Mouse (Mus musculus) limb, embryonic 14.5 days (tissue): ENCODE data around the gene B4gat1. TPM values are rescaled to one million over a fixed set of nuclear protein-coding genes. Genes with fewer than 3 reads are reported as not detected.

Experiments
- ATAC-seq: fragments of 200-750 bp; cut with Nextera tagmentation; 2 replicates; pipeline ENCODE4 v1.8.0; 2017; ENCODE audit warnings: low read depth, moderate number of reproducible peaks, moderate TSS enrichment; ENCODE audit not compliant: low FRiP score
- DNase-seq: peaks from one replicate; pipeline ENCODE4 v3.0.0-alpha.2; 2015; ENCODE audit warnings: low spot score
- H3K27ac ChIP-seq: fragments of 300-500 bp; sonication (generic); replicated peaks from 2 replicates; pipeline ENCODE4 v1.5.1; 2014; ENCODE audit warnings: low read depth, mild to moderate bottlenecking, low read length, moderate library complexity, mixed read lengths
- H3K27me3 ChIP-seq: fragments of 300-500 bp; sonication (generic); 2 replicates; pipeline ENCODE4 v1.6.1; 2014; ENCODE audit warnings: low read length, mixed read lengths; ENCODE audit not compliant: control insufficient read depth, insufficient read depth
- H3K36me3 ChIP-seq: fragments of 300-500 bp; sonication (generic); 2 replicates; pipeline ENCODE4 v1.6.1; 2014; ENCODE audit warnings: mild to moderate bottlenecking, low read length, moderate library complexity, mixed read lengths; ENCODE audit not compliant: control insufficient read depth, insufficient read depth
- H3K4me1 ChIP-seq: fragments of 300-500 bp; sonication (generic); 2 replicates; pipeline ENCODE4 v1.6.1; 2014; ENCODE audit warnings: antibody characterized with exemption, low read length, mixed read lengths; ENCODE audit not compliant: control insufficient read depth, insufficient read depth
- H3K4me2 ChIP-seq: fragments of 300-500 bp; sonication (generic); replicated peaks from 2 replicates; pipeline ENCODE4 v1.6.1; 2014; ENCODE audit warnings: low read depth, mild to moderate bottlenecking, low read length, moderate library complexity; ENCODE audit not compliant: severe bottlenecking
- H3K4me3 ChIP-seq: fragments of 300-500 bp; sonication (generic); replicated peaks from 2 replicates; pipeline ENCODE4 v1.5.1; 2014; ENCODE audit warnings: low read length
- H3K9ac ChIP-seq: fragments of 300-500 bp; sonication (generic); 2 replicates; pipeline ENCODE4 v1.6.1; 2014; ENCODE audit warnings: mild to moderate bottlenecking, low read depth, low read length, moderate library complexity; ENCODE audit not compliant: severe bottlenecking
- H3K9me3 ChIP-seq: fragments of 300-500 bp; sonication (generic); 2 replicates; pipeline ENCODE4 v1.6.1; 2016; ENCODE audit warnings: low read length; ENCODE audit not compliant: control insufficient read depth
- POLR2A ChIP-seq: fragments of 200-500 bp; IDR thresholded peaks from 2 replicates; pipeline ENCODE4 v1.8.0; 2012; ENCODE audit warnings: inconsistent platforms, mild to moderate bottlenecking, moderate library complexity, borderline replicate concordance; ENCODE audit not compliant: insufficient read depth, insufficient read length; ENCODE audit errors: extremely low read depth
- WGBS: fragments of 180-500 bp; shearing (Covaris S2); extraction: QIAGEN DNeasy Blood & Tissue Kit; methylation state at CpG from one replicate; pipeline ENCODE4 v1.1.7; 2014; 5-methylcytosine and 5-hydroxymethylcytosine counted together
- polyA plus RNA-seq, 2 experiments: library from polyadenylated mRNA; depleted of rRNA in 1 of 2; stranded (reverse) in 1 of 2; unstranded in 1 of 2; fragments of >200 nt; fragmentation: Nextera tagmentation in 1 of 2; extraction: Ambion mirVana in 1 of 2; gene quantifications; 2 replicates each; pipeline versions ENCODE4 v1.2.1 to v1.2.3; 2012 to 2014

The B4gat1 gene
- polyA plus RNA-seq (2012; rRNA removed): 31.3 and 46.6 TPM in 2 replicates
- 43.7 and 45.2 TPM in 2 replicates for polyA plus RNA-seq (2014; fragmentation: Nextera tagmentation; extraction: Ambion mirVana)

DNA sequence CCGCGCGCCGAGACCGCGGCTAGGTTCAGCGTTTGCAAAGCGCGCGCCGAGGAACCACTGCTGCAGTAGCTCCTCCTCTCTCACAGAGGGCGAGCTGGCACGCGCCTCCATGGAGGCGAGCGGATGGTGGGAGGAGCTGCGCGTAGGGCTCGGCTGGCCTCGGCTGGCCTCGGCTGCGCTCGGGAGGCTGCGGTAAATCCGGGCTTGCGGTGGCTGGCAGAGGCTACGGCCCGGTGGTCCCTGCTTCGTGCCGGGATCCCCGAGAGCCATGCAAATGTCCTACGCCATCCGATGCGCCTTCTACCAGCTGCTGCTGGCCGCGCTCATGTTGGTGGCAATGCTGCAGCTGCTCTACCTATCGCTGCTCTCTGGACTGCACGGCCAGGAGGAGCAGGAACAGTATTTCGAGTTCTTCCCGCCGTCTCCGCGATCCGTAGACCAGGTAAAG lies at the start of gene B4gat1, which contains the start of gene AC124502.3:
Gene B4gat1, plus strand, starts transcription at position 118 of the 448 bp plus-strand sequence.
Gene AC124502.3, plus strand, starts transcription at position 183 of the 448 bp plus-strand sequence.
- H3K4me1 ChIP-seq: peaks cover 22% of the 10 kb centered on the region
- WGBS: under 1% methylated on average over 40 of the region's 44 CpGs
- H3K4me3 ChIP-seq: peak within 1 kb of the TSS; percentile 78
- H3K27ac ChIP-seq: peak within 1 kb of the TSS; percentile 82
- H3K36me3 ChIP-seq: no peaks in the 10 kb centered on the region
- no peaks in the 10 kb centered on the region for H3K9me3 ChIP-seq
- peak; percentile 94 for DNase-seq
- no peaks in the 10 kb centered on the region for H3K27me3 ChIP-seq
- ATAC-seq: peak; percentile 90
- peak within 1 kb of the TSS; percentile 86 for H3K9ac ChIP-seq
- no peak; the same call in 1 of the 2 replicates for TF ChIP-seq POLR2A
- peak within 1 kb of the TSS; percentile 98 for H3K4me2 ChIP-seq

DNA sequence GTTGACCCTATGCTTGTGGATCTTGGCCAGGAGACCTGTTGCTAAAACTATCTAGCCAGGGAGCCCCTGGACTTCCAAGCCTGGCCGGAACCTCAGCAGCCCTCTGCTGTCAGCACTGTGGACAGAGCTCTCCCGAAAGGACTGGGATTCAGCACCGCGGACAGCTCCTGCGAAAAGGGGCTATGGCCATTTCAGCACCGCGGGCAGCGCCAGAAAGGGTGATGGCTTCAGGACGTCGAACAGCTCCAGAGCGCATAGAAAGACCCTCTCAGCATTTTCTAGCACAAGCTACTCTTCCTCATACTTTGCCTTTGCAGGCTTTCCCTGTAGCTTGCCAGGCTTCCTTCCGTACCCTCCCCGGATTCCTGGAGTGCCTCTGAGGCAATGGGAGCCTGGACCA lies 49.6 kb upstream of the B4gat1 start:
- TF ChIP-seq POLR2A: no peak
- no peak overlapping the region for H3K9ac ChIP-seq
- DNase-seq: peak; percentile 90
- H3K36me3 ChIP-seq: no peaks in the 10 kb centered on the region
- peaks cover 48% of the 10 kb centered on the region for H3K27me3 ChIP-seq
- H3K9me3 ChIP-seq: no peaks in the 10 kb centered on the region
- 4% methylated on average over 13 of the region's 13 CpGs for WGBS
- H3K27ac ChIP-seq: no peak overlapping the region
- H3K4me3 ChIP-seq: no peak overlapping the region
- H3K4me2 ChIP-seq: no peak overlapping the region
- no peak for ATAC-seq
- H3K4me1 ChIP-seq: no peaks in the 10 kb centered on the region

DNA sequence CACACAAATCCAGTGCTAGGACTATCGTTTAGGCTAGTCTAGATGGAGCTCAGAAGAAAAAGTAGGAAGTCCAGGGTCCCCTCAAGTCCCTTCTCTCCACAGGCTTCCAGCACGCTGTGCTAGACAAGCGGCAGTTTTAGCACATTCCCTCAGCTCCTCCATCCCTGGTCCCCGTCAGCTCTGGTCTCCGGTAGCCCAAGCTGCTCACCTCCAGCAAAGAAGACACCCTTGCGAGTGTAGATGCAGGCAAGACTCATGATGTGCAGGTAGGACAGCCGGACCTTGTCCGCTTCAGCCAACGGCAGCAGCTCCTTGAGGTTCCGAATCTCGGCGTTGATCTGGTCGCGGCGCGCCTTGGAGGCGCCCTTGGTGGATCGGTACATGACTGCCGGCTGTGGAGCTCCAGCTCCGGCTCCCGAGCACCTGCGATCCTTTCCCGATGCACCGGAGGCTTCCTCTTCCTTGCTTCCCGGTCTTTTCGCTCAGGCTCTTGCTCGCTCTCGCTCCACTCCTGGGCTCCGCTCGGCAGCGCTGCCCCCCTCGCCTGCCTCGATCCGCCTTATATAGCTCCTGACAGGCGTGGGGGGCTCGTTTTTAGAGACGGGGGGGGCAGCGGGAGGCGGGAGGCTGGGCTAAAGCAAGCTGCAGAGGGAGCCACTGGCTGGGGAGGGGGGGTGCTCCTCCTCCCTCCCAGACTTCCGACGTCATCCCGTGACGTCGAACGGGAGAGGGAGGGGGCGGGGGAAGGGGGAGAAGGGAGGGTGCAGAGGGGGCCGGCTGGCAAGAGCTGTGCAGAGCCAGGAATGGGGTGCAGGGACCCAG lies 49.0 kb upstream of the B4gat1 start:
- Histone ChIP-seq H3K27ac (no peak overlapping the region), H3K4me3 (no peak overlapping the region), H3K4me2 (no peak overlapping the region), H3K9ac (no peak overlapping the region), H3K4me1 (no peaks in the 10 kb centered on the region), H3K27me3 (peaks cover 42% of the 10 kb centered on the region), H3K36me3 (no peaks in the 10 kb centered on the region), H3K9me3 (no peaks in the 10 kb centered on the region)
- no peak for ATAC-seq
- TF ChIP-seq POLR2A: no peak
- no peak for DNase-seq
- WGBS: 18% methylated on average over 46 of the region's 47 CpGs

DNA sequence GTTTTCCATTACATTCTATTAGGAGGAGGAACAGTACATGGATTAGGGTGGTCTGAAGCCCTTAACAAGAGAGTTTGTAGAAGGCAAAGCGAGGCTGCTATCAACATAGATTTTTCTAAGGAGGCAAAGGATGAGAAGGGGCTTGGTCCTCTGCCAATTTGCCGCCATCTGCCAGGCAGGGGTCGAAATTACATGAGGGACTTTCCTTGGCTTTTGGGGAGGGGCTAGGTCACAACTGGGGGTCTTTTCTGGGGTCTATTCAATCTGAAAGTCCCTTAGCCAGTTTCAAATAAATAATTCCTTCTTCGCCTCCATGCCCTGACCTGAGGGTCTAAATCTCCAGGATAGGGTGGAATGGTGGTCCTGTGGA lies 48.4 kb upstream of the B4gat1 start, which contains the start of gene Npas4:
Gene Npas4, minus strand, starts transcription at position 61 of the 370 bp plus-strand sequence.
- H3K27ac ChIP-seq: no peak within 1 kb of the TSS
- 19% methylated on average over 4 of the region's 4 CpGs for WGBS
- ATAC-seq: no peak
- H3K4me2 ChIP-seq: no peak within 1 kb of the TSS
- peaks cover 36% of the 10 kb centered on the region for H3K27me3 ChIP-seq
- DNase-seq: no peak
- H3K9me3 ChIP-seq: no peaks in the 10 kb centered on the region
- no peaks in the 10 kb centered on the region for H3K36me3 ChIP-seq
- TF ChIP-seq POLR2A: no peak
- H3K9ac ChIP-seq: no peak within 1 kb of the TSS
- H3K4me1 ChIP-seq: no peaks in the 10 kb centered on the region
- no peak within 1 kb of the TSS for H3K4me3 ChIP-seq

DNA sequence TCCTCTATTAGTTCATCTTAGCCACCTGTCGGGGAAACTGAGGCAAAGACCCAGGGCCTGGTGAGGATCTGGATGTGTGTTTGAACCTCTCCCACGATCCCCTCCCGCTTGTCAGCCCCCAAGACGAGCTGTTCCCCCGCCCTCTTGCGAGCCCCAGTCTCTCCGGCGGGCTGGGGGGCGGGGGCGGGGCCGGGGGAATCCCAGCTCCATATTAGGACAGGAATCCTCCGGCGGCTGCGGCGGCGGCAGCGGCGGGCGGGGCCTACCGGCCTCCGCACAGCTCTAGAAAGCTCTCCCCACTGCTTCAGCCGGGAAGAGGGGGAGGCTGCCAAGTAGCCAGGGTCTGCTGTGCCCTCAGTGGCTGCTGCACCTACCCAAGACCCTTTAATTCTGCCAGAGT lies 47.9 kb upstream of the B4gat1 start:
- 0% methylated on average over 19 of the region's 22 CpGs for WGBS
- H3K4me2 ChIP-seq: no peak overlapping the region

More for the DNA sequence above, 47.9 kb upstream of the B4gat1 start:
- Histone ChIP-seq H3K36me3 (no peaks in the 10 kb centered on the region), H3K4me1 (no peaks in the 10 kb centered on the region), H3K27me3 (peaks cover 36% of the 10 kb centered on the region), H3K9ac (no peak overlapping the region), H3K4me3 (no peak overlapping the region), H3K27ac (no peak overlapping the region), H3K9me3 (no peaks in the 10 kb centered on the region)
- no peak for TF ChIP-seq POLR2A
- ATAC-seq: no peak
- DNase-seq: no peak
